Mouse (Mus musculus) CH12F3 (cell line): ENCODE data around the gene Flad1.
"Not testable (repeated sequence)": the region's sequence is repeated elsewhere in the genome, so short reads cannot be mapped to it uniquely, and the experiment has no call there.

Source experiments
- in situ Hi-C: fragments of 300-500 bp; cut with MboI; formaldehyde crosslinking; loops from 2 replicates; pipeline ENCODE4 v1.14.3; 2020; ENCODE audit warnings: low sequenced_read_pairs

The Flad1 gene

DNA sequence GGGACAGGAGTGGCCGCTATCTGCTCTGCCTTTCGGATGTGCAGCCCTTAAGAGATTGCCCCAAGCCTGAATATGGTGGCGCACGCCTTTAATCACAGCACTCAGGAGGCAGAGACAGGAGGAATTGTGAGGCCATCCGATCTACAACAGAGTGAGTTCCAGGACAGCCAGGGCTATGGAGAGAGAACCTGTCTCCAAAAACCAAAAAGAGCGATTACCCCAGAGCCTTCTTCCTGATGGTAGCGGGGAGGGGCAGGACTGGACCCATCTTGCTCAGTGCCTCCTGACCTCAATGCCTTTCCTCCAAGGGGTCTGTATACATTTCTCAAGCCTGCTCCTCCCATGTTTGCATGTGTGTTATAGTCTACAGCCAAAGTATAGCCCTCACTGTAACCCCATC is 17.4 kb upstream of the Flad1 start:
- in situ Hi-C loops, result not testable (repeated sequence)

DNA sequence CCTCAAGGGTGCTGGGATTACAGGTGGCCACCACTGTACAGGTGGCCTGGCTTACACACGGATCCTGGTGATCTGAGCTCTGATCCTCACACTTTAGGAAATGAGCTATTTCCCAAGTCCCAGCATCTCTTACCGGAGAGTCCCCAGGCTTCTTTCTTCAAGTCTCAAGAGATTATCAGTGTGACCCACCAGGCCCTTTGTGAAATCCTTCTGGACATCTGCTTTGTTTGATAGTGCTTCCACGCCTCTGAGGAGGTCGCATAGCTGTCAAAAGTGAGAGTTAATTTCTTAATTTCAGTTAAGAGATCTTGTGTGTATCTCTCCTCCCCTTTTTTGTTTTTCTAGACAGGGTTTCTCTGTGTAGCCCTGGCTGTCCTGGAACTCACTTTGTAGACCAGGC is 14.2 kb upstream of the Flad1 start:
- in situ Hi-C loops, result no loop called here

DNA sequence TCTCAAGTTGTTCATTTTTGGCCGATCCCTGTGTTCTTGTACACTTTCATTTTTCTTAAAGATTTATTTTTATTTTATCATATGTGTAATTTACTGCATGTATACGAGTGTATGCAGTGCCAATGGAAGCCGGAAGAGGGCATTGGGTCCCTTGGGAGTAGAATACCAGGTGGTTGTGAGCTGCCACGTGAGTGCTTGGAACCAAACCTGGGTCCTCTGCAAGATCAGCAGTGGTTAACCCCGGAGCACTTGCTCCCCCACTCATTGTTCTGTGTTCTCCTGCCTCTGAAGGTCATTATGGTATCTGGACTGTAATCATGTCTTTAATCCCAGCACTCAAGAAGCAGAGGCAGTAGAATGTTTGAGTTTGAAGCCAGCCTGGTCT is 13.5 kb upstream of the Flad1 start:
- in situ Hi-C loops, result no loop called here

DNA sequence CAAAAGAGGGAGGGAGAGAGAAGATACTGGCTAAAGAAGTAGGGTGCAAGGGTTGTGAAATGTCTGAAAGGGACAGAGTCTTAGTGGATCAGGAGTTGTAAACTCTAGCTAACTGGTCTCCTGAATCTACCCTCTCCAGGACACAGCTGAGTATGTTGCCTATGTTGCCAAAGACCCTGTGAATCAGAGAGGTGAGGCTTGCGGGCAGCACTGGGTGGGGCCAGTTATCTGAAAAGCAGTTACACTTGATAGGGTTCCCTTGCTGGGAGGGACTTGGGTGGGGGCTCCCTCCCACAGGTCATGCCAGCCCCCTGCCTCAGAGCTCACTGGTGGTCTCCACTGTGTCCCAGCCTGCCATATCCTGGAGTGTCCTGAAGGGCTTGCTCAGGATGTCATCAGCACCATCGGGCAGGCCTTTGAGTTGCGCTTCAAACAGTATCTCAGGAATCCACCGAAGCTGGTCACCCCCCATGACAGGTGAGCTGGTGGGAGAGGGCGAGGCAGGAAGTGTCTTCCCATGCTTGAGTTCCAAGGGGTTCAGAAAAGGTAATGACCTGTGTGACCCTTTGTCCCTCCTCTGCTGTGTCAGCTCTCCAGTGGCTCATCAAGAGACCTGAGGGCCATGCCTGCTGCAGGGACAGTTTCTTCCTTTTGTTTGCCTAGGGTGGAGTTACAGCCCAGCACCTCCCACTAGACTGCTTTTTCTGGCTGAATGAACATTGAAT is 12.9 kb upstream of the Flad1 start:
- in situ Hi-C loops, result no loop called here

DNA sequence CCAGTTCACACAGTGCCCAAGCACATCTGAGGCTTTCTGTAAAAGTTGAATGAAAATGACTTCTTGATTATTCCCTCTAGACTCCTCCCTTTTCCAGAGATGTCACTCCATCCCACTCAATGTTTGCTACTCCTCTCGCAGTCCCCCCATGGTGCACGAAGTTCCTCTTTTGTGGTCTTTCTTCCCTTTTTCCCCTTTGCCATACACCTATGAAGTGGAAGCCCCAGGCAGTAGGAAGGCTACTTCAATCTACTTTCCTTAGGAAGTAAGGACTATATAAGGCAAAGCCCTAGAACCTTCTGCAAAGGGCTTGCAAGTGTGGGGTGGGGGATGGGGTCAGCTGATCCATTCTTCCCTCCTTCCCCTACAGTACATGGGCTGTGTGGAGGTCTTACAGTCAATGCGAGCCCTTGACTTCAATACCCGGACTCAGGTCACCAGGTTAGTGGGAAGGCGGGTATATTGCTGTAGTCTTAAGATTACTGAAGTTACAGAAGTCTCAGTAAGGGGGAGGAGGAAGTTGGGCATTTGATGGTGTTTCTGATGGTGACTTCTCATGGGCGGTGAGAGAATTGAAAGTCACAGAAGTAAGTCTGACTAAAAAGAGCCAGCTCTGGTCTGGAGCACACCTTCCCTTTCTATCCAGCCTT is 11.0 kb upstream of the Flad1 start:
- in situ Hi-C loops, result no loop called here

DNA sequence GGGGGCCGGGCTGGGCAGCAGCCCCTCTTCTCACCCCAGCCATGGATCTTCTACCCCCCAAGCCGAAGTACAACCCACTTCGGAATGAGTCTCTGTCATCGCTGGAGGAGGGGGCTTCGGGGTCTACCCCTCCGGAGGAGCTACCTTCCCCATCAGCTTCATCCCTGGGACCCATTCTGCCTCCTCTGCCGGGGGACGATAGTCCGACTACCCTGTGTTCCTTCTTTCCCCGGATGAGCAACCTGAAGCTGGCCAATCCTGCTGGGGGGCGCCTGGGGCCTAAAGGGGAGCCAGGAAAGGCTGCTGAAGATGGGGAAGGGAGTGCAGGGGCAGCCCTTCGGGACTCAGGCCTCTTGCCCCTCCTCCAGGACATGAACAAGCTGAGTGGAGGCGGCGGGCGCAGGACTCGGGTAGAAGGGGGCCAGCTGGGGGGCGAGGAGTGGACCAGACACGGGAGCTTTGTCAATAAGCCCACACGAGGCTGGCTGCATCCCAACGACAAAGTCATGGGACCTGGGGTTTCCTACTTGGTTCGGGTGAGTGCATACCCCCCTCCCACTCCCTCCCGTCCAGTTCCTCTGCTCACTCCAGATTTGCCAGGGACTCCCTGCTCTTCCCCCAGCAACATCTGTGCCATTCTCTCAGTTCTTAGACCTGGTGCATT is 10.3 kb upstream of the Flad1 start:
- in situ Hi-C loops, result no loop called here

DNA sequence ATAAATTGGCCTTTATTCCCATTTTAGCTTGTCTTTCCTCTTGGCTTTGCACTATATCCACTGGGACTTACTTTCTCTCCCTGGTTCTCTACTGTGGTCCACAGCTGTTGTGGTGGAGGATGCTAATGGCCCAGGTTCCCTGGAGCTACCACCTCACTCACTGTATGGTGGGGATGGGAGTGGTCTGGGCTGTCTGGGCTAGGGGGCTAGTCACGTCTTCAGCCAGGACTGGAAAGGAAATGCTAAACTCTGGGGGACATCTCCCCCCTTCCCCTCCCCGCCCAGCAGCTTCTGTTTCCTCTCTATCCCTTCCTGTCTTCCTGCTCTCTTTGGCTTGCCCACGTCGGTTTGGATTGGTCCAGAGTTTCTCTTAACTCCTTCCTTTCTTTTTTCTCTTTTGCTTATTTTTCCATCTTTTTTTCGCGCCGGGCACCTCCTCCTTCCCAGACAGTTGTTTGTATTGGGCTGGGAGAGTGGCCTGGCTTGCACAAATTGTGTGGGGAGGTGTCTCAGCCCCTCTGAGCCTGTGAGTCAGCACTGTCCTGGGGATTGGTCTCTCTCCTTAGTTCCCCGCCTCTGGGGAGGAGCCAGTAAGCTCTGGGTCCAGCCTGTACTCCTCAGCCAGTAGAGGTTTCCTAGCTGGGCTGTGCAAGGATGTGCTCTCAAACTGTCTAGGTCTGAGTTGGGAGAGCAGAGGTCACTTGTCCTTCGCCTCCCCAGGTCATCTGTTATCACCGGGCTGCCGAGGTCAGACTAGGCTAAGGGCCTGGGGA is 9.5 kb upstream of the Flad1 start:
- in situ Hi-C loops, result no loop called here

DNA sequence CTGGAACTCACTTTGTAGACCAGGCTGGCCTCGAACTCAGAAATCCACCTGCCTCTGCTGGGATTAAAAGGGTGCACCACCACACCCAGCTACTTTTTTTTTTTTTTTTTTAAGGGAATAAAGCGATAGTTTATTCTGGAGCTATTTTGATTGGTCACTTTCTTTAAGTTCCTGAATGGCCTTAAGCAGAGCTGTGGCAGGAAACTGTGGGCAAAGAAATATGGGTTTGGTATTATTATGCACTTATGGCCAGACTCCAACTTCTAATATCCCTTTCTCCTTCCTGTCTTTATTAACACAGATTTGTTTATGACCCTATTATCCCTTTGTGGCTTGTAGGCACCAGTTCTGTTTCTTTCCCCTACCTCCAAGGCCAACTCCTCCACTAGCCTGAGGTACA is 8.8 kb upstream of the Flad1 start:
- in situ Hi-C loops, result no loop called here

DNA sequence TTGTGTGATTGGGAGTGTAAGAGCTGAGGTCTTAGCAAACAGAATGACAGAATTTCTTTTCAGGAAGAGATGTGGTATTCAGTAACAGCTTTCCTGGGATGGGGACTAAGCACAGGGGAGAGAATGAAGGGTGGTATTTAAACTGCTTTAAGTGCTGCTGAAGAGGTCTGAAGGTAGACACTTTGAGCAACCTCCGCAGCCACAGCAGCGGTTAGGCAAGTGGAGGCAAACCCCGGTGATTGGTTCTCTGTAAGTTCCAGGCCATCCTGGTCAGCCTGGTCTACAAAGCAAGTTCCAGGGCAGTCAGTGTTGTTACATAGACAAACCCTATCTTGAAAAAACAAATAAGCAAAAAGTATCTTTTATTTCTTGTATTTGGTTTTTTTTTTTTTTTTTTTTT is 8.3 kb upstream of the Flad1 start:
- in situ Hi-C loops, result no loop called here

DNA sequence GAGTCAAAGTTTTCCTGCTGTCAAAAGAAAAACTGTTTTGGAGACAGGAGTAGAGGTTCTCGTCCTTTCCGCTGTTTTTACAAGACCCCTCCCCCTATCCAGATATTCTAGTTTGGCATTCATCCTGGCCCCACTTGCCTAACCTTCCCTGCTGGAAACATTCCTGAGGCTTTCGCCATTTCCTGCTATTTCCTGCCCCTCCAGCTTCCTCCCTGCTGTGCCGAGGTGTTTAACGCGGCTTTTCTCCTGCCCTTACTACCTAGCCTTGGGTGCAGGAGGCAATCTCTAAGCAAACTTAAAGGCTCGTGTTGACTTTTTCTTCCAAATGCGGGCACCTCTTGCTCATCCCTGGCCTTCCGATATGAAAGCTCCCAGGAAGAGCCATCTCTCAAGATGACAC is 7.9 kb upstream of the Flad1 start:
- in situ Hi-C loops, result no loop called here

DNA sequence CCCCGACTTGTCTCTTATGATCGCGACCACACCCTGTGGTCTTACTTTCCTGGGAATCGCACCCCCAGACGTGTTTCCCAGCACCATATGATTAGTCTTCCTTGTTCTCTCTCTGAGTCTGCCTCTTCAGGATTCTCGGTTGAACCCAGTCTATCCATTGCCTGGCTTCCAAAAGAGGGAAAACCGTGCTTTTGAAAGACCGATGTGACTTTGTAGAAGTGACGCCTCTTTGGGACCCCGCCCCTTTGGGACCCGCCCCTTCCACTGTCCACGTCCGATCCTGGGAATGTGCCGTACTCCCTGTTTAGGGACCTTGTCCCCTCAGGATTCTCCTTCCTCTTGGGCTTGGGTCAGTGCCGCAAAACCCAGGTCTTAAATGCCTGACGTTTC is 7.2 kb upstream of the Flad1 start:
- in situ Hi-C loops, result no loop called here

DNA sequence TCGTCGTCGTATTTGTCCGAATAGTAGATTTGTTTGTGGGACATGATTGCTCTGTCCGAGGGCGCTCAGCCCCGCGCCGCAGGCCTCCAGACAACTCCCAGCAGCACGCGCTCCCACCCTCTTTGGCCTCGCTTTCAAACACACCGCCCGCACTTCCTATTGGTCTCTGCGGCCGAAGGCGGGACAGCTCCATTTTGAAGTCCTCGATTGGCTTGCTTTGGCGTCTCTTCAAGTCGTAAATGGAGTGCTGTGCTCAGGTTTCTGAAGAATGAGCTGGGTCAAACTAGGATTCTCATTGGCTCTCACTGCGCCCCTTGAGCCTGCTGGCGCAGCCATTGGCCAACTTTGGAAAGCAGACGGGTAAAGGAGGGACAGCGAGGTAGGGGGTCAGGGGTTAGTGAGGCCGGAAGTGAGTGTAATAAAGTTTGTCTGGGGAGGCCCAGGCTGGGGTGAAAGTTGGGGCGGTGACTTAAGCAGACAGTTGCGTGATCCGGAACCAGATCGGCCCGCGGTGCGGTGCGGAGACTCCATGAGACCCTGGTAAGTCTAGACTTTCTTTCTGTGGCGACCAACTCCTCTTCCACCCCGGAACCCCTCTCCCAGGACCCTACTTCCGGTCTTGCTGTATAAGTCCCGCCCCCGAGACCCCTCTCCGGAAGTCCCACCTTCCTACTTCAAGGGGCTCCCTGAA is 6.6 kb upstream of the Flad1 start, which contains the start of the genes Cks1b and Shc1:
TSS of gene Cks1b (minus strand) at position 214 of the 691 bp plus-strand sequence.
TSS of gene Shc1 (plus strand) at position 274 of the 691 bp plus-strand sequence.
- in situ Hi-C loops, result no loop called here

DNA sequence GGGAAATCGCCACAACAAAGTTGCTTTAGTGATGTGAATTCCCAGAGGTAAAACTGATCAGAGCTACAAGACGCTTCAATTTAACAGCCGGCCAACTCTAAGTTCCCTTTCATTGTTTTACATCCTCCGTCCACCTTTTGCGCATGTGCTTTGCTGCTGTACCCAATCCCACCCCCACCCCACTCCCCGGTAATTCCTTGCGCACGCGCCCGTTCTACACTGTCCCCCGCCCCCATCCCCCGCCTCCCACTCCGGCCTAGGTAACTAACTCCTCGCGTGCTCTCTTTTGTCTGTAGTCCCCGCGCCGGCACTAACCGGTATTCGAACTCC is 6.1 kb upstream of the Flad1 start:
- in situ Hi-C loops, result no loop called here

DNA sequence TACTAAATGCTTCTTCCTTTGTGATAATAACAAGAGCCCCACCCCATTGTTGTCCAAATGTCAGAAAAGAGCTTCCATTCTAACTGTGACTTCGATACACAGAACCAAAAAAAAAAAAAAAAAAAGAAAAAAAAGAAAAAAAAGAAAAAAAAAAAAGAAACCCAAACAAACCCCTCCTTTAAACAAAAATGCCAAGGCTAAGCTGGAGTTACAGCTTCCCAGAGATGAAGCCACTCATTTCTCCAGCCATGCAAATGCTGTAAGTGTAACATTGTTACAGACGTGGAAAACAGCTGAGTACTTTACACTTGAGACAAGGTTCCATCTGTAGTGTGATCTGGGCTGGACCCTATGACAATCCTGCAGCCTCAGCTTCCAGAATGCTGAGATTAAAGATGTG is 5.5 kb upstream of the Flad1 start:
- in situ Hi-C loops, result no loop called here

DNA sequence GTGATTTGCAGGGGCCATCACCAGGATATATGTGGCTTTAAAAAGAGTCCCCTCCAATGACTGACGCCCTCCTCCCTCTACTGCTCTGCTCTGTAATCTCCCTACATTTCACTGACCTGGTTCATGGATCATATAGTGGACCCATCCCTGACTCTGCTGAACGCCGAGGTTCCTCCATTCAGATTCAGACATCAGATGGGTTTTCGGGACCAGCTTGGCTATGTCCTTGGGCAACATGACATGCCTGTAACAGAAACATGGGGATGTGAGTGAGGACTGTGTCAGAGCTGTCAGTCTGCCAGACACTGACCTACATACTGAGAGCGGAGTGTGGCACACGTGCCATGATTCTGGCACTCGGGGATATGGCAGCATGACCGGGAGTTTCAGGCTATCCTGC is 4.5 kb upstream of the Flad1 start:
- in situ Hi-C loops, result no loop called here

DNA sequence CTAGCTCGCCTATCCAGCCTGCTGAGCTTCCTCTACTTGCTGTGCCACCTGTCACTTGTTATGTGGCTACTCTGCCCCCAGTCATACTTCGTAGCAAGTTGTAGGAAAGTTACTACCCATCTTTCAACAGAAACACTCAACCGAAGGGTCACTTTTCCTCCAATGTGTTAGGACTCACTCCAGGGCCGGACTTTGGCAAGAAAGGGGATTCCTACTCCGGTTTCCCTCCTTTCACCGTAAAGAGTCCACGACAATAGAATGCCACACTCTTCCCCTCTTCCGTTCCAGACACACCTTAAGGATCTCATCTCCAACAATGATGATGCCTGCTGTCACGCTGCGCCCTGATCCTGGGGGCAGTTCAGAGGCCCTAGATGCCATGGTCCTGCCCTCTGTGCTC is 806 bp downstream of the Flad1 start:
- in situ Hi-C loops, result no loop called here

DNA sequence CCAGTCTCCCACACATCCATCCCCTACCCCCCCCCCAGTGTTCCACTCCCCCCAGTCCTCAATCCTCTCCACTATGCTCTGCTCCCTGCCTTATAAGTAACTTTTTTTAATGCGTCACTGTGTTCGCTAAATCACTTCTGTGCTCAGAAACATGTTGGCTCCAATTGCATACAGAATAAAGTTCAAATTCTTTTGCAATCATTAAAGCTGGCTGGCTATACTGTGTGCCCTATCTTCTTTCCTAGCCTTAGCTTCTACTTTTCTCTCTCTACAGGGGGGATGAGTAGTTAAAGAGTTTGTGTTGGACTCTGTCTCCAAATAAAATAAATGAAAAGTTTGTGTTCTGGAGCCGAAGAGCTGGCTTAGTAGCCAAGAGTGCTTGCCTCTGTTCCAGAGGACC is 2.0 kb downstream of the Flad1 start:
- in situ Hi-C loops, result no loop called here

DNA sequence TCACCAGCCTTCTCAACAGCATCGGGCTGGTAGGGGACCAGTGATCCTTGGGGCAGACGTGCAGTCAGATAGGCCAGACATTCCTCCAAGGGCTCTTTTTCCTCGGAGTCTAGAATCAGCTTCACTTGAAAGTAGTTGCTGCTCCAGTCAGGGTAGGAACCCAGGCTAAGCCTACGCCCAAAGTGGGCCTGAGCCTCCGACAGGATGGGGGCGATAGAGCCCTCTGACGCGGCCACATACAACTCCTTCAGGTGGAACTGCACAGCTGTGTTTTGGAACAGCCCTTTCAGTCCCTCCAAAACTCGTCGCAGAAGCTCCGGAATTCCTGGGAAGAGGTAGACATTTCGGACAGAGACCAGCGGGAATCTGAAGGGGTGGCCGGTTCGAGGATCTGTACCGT is 3.2 kb downstream of the Flad1 start:
- in situ Hi-C loops, result no loop called here

DNA sequence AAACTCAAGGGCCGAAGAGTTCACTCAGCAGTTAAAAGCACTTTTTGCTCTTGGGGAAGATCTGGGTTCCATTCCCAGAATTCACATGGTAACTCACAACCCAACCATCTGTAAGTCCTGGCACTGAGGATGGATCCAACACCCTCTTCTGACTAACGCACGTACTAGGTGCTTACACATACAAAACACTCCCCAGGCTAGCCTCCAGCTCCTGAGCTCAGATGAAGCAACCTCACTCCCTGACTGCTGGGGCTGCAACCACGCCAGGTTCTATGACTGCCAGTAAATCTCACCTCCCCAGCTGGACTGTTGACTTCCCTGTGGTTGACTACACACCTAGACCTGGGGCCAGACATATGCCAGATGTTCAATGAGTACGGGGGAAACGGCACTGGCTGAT is 4.8 kb downstream of the Flad1 start:
- in situ Hi-C loops, result no loop called here

DNA sequence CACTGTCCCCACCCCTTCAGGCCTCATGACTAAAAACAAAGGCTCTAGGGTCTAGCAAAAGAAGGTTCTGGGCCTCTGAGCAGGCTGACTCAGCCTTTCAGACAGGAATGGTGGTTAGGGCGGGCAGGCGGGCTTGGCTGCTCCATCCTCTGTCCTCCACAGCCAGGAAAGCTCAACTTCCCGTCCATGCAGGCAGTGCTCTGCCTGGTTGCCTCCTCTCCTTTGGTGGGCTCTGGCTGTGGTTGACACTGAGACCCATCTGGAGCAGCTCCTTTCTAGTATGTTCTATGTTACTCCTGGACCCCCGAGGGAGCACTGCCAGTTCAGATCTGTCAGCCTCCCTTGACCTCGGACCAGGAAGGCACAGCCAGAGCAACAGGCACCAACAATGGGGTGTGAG is 9.0 kb downstream of the Flad1 start, which contains the start of gene Lenep:
TSS of gene Lenep (minus strand) at position 101 of the 400 bp plus-strand sequence.
- in situ Hi-C loops, result no loop called here

DNA sequence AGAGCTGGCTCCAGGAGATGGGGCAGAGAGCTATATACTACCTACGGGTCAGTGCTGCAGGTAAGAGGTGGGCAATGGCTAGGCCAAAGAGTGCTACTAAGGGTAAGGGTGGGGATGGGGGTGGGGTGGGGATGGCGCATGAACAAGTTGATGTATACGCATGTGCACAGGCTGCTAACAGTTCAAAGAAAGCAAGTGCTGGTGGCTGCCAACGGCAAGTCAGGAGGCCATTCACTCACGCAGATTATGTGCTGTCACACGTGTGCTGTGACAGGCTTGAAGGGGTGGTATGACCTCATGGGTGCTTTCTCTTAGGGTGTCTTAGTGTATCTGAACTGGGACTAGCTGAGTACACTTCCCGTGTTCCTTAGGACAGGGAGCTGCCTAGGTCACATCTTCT is 10.3 kb downstream of the Flad1 start:
- in situ Hi-C loops, result no loop called here
